Mouse (Mus musculus) lung, postnatal 14 days (tissue): ENCODE data around the gene Jsrp1.

ENCODE experiments used
- DNase-seq: peaks from one replicate; pipeline ENCODE4 v3.0.0; 2021

Gene Jsrp1

DNA sequence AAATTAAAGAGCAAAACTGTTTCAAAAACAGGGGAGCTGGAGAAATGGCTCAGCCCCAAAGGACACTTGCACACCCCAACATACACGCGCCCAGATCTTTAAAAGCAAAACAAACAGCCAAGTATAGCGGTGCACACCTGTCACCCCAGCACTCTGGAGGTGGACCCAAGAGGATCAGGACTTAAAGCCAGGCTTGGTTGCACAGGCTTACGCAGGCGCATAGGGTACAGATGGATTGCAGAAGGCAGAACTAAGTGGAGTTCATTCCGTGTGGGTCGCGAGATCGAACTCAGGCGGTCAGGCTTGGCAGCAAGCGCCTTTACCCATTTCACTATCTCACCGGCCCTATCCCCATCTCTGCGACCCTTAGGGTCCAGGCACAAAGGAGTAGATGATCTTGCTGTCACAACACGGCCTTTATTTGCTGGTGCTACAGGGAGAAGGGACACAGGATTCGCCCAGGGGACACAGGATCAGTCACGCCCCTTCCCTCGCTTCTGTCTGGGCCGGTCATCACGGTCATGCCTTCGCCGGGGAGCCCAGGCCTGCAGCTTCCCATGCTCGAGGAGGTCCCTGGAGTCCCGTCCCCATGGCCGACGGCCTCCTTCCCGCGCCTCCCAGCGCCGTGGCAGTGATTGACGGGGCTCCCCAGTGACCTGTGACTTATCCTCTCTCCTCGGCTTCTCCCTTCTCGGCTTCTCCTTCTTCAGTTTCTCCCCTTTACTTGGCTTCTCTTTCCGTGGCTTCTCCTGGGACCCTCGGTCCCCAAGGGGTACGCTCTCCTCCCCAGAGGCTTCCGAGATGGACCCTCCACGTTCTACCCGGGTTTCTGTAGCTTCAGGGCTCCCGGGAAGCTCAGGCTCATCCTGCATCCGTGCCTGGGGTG lies 5.0 kb downstream of the Jsrp1 start:
- no peak for DNase-seq

DNA sequence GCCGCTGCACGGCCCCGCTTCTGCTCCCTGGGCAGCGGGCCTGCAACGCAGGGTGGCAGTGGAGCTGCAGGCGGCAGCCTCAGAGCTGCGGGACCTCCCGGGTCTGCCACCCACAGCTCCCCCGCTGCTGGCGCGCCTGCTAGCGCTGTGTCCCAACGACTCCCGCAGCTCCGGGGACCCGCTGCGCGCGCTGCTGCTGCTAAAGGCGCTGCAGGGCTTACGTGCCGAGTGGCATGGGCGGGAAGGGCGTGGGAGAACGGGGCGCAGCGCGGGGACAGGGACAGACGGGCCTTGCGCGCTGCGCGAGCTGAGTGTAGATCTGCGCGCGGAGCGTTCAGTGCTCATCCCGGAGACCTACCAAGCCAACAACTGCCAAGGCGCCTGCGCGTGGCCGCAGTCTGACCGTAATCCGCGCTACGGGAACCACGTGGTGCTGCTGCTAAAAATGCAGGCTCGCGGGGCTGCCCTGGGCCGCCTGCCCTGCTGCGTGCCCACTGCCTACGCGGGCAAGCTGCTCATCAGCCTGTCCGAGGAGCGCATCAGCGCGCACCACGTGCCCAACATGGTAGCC lies 6.2 kb downstream of the Jsrp1 start:
- DNase-seq, result peak; percentile 56

DNA sequence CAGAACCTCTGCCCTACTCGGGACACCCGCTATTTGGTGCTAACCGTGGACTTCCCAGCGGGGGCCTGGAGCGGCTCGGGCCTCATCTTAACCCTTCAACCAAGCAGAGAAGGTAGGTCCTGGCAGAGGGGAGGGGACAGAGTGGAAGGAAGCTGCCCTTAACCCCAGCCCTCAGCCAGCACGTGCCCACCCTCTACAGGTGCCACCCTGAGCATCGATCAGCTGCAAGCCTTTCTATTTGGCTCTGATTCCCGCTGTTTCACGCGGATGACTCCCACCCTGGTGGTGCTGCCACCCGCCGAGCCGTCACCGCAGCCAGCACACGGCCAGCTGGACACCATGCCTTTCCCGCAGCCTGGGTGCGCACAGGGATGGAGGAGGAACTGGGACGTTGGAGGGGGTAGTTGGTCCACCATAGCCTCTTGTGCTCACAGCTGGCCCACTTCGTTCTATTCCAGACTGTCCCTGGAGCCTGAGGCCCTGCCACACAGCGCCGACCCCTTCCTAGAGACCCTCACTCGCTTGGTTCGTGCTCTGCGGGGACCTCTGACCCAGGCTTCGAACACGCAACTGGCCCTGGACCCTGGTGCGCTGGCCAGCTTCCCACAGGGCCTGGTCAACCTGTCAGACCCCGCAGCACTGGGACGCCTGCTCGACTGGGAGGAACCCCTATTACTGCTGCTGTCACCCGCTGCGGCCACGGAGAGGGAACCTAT lies 6.8 kb downstream of the Jsrp1 start:
- no peak for DNase-seq

DNA sequence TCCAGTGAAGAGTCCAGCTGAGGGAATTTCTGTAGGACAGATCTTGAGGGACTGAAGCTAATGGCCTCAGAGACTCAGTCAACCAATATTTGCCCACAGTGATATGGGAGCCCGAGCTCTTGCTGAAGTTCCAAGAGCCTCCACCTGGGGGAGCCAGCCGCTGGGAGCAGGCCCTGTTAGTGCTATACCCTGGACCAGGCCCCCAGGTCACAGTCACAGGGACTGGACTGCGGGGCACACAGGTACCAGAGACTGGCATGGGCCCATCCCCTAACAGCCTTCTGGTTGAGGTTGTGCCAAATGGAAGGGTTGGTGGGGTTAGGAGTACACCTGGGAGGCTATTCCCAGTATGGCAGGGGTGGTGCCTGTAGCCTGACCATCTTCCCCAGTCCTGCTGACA lies 7.4 kb downstream of the Jsrp1 start:
- peak; percentile 79 for DNase-seq

DNA sequence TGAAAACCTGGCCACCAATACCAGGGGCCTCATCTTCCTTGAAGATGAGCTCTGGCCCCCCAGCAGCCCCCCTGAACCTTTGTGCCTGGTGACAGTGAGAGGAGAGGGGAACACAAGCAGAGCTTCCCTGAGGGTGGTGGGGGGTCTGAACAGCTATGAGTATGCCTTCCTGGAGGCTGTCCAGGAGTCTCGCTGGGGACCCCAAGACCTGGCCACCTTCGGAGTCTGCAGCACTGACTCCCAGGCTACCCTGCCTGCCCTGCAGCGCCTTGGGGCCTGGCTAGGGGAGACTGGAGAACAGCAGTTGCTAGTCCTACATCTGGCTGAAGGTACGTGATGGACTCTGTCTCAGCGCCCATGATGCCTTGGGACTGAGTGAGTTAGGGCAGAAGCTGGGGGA lies 8.0 kb downstream of the Jsrp1 start:
- no peak for DNase-seq

DNA sequence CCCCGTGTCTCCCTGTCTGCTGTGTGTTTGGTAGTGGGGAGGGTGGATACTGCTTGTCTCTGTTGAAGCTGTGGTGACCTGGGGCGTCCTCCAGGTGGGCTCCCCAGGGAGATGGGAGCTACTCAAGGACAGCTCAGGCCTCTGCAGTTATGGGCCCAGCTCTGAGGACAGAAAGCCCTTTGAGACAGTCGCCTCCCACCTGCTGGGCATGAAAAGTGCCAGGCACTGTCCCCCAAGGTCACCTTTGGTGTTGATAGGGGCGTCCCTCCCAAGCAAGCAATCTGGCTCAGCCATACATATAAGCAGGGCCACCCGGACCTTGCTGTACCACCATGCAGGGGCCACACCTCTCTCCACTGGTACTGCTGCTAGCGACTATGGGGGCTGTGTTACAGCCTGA lies 8.4 kb downstream of the Jsrp1 start, which contains the start of gene Amh:
Gene Amh, plus strand, starts transcription at position 328 of the 400 bp plus-strand sequence.
- DNase-seq, result no peak

DNA sequence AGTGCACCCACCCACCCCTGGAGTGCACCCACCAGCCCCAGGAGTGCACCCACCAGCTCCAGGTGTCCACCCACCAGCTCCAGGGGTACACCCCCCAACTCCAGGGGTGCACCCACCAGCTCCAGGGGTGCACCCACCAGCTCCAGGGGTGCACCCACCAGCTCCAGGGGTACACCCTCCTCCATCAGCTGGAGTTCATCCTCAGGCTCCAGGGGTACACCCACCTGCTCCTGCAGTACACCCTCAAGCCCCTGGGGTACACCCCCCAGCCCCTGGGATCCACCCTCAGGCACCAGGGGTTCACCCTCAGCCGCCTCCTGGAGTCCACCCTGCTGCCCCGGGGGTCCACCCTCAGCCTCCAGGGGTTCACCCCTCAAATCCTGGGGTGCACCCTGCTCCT lies 9.0 kb downstream of the Jsrp1 start:
- DNase-seq, result no peak

DNA sequence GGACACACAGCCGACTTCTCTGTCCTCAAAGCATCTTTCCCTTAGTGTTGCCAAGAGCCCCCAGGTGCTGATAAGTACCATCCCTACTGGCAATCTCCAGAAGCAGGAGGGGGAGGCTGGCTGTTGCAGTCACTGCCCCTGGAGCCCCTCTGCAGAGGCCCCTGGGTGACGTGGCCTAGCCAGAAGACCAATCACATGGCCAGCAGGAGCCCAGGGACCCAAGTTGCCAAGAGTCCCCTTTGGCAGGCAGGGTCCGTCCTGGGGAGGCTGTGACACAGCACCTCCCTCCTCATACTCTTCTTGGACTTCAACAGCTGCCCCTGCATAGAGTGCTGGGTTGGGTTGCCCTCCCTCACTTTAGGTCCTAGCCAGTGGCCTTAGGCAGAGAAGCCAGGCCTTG lies 10.3 kb downstream of the Jsrp1 start:
- no peak for DNase-seq

DNA sequence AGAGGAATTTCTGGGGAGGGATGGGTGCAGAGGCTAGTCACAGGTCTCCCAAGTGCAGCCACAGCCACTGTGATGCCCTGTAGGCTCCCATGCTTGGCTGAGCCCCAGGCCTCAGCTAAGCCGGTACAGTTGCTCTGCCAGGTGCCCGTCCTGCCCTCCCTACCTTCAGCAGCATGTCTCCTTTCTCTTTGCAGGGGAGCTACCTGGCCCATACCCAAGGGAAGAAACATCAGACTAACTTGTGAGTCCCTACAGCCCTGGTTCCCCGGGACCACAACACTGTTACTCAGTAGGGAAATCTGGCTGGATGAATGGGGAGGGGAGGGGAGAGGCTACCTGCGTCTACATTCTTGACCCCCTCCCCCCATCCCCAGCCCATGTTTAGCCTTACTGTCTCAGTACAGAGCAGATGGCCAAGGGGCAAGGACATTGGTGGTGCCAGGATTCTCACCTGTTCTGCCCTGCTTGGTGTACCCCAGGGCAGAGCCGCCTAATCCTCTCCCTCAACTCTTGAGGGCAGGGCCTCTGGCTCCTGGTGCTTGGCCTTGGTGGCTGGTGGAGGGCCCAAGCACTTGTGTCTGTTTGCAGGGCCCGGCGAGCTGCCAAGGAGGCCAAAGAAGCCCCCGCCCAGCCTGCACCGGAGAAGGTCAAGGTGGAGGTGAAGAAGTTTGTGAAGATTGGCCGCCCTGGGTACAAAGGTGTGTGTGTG lies 10.9 kb downstream of the Jsrp1 start:
- no peak for DNase-seq

DNA sequence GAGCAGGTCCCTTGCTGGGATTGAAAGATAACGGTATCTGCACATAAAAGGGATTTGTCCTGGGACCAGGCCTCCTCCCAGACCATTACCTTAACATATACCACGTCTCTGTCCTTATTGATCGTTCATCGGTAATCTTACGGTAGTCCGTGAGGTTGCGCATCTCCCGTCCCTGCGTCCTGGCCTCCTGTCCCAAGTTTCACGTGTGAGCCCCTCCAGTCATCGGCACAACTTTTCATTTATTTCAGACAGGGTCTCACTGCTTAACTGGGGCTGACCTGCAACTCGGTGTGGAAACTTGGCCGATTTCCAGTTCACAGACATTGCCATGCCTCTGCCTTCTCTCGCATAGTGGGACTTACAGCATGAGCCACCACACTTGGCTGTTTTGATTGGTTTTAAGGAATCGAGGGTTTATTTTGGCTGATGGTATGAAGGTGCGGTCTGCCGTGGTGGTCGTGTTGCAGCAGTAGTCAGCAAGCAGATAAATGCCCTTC lies 14.2 kb downstream of the Jsrp1 start:
- DNase-seq, result no peak

DNA sequence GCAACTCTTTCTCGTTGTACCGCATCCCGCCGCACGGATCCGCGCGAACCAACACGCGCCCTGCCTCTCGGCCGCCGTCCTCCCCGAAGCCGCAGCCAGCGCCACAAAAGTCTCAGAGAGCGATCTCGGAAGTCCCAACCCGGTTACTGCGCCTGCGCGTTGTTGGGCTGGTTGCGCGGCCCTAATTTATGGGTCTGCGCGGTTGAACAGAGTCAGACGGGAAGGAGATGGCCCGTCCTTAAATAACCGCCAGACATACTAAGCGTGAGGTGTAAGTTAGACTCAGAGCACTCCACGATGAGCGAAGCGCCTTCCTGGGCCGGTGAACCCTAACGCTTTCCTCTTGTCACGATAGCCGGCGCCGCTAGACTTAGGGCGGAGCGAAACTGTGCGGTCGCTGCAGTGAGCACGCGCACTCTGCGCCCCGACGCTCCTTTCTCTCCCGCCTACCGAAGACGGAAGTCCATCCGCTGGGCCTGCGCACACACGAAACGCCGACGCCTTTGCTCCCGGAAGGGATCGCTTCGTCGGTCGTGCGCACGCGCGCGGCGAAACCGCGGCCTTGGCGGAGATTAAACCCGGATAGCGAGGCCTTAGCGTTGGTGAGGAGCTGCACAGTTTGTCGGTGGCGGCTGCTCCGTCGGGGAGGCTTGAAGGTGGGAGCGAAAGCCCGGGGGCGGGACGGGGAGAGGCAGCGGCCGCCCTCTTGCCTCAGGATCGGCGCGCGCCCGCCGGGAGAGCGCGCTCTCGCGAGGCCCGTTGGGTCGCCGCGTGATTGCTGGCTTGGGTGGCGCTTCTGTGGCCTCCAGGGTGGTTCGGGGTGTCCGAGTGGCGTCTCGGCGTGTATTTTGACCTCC lies 14.9 kb downstream of the Jsrp1 start, which contains the start of the genes Sf3a2 and Plekhj1:
Gene Sf3a2, plus strand, starts transcription at position 49 of the 857 bp plus-strand sequence.
Gene Plekhj1, minus strand, starts transcription at position 477 of the 857 bp plus-strand sequence.
- peak; percentile 96 for DNase-seq

DNA sequence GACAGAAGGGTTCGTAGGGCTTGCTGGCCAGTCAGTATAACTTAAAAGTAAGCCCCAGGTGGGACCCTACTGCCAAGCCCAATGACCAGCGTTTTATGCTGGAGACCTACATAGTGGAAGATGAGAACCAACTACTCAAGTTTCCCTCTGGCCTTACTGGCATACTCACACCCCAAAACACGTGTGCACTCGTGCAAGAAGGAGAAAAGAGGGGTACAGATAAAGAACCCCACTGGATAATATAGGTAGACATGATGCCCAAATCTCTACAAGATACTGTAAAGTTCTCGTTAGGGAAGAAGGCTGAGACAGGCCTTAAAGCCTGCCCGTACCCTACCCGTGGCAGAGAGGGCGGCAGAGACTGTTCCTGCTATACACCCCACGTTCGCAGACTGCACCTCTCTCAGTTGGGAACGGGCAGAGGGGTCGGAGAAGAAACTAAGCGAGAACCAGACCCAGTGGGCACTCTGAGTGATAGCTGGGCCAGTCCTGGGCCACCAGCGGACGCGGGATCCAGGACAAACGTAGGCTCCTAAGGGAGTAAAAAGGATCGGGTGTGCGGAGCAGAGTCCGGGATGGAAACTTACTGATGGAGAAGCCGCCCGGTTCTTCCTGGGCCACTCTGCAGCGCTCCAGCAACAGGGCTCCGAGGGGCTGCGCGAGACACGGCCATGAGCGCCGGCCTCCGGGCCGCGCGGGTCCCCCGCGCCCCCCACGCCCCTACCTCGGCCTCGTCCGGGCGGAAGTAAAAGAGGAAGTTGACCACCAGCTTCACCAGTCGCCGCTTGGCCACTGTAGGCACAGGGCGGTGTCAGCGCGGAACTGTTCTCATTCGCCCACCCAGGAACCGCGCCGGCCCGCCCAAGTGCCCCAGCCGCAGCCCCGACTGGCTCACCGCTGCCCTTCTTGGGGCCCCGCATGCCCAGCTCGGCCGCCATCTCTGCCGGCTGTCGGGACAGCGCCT lies 15.8 kb downstream of the Jsrp1 start:
- DNase-seq, result peak; percentile 17

DNA sequence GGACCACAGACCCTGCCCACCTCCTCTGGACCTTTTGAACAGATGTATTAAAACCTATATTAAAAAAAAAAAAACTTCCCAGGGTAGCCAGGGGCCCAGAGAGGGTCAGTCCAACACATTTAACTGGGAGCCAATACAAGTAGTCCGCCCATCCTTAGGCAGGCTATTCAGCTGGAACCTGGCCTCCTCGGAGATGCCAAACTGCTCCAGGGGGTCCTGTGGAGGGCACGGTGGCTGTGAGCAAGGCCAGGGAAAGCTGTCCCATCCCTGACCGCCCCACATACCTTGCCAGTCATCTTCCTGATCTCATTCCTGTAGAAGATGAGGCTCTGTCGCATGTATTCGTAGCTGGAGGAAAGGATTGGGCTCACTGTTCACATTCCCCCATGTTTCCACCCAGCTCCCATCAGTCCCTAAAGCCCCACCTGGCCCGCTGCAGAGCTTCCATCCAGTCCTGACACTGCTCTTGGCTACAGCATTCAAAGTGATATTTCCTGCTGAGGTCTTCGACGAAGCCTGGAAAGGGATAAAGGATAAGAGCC lies 16.9 kb downstream of the Jsrp1 start:
- no peak for DNase-seq

DNA sequence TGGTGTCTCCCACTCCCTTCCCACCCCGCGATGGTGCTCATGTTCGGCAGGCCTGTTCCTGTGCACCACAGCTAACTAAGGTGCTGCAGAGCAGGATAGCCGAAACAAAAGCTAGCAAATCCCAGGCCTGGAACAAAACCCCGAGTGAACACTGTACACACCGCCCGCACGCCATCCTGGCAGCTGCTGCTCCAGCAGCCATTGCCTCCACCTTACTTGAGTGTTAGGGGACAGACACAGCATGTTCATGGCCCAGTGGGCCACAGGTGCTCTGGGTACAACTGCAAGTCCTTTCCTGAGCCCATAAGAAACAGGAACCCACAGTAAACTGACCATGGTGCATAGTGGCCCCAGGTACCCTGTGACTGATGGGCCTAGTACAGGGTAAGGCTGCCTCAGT lies 18.5 kb downstream of the Jsrp1 start:
- DNase-seq, result no peak

DNA sequence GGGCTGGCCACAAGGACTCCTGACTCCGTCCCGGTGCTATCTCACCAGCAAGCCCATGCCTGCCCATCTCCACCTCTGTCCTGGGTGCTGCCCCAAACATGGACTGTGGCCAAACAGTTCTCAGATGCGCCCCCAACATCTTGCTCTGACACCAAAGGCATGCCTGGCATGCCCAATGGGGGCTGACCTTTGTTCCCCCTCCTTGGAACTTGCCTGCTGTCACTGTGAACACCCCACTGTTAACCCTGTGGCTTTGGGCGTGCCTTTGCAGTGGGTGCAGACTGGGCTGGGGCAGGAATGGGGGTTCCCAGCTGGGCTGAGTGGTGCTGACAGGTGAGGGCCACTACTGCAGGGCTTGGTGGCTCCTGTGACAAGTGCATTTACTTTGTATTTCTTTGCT lies 19.5 kb downstream of the Jsrp1 start:
- no peak for DNase-seq

DNA sequence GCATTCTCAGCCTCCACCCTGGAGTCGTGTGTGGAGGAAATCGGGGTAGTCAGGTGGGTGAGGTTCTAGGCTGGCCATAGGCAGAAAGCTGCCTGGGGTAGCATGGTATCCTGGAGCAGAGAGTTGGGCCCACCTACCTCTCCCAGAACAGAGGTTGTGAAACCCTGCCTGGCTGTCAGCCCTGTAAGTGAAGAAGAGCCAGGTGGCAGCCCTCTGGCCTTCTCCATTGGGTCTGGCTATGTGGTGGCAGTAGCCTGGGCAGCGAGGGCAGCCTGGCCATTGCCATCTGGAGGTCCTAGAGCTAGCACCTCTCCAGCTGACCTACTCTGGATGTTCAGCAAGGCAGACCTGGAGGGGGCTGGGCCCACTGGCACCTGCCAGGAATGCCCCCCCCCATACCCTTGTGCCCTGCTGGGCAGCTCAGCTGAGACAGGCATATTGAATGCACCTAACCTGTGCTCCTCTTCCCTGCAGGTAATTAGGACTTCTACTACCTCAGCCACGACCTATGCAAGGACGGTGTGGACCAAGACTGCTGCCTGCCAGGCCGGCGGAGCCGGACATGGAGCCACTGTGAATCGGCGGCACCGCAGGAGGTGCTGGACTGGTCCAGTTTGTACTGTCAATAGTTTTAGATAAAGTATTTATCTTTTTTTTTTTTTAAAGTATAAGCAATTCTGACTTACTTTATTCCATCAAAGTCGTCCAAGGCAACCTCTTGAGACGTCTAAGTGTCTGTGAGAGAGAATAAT lies 20.1 kb downstream of the Jsrp1 start:
- DNase-seq, result no peak

DNA sequence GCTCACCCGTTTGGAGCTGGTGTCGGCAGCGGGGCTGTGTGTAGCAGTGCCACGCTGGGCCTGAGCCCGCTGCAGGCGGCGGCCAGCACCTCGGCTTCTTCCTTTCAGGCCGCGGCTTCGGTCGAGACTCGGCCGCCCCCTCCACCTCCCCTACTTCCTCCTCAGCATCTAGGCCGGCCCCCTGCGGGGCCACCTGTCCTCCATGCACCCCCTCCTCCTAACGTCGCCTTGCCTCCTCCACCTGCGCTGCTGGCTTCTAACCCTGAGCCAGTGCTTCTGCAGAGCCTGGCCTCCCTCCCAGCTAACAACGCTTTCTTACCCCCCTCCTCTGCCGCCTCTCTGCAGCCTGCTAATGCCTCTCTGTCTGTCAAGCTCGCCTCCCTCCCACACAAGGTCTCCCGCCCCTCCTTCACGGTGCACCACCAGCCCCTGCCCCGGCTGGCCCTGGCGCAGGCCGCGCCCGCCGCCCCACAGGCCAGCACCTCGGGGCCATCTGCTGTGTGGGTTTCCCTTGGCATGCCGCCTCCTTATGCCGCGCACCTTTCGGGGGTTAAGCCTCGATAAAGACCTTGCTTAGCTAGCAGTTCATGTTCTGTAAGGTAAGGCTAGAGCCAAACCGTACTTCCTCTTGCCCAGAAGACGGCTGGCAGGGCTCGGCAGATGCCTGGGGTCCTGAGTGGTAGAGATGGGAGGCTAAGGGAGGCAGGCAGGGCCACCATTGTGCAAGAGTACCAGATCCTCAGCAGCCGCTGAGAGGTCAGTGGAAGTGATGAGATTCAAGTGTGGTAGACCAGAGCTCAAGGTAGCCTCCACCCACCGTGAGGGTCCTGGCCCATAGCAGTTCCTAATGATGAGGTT lies 20.9 kb downstream of the Jsrp1 start:
- DNase-seq, result no peak

DNA sequence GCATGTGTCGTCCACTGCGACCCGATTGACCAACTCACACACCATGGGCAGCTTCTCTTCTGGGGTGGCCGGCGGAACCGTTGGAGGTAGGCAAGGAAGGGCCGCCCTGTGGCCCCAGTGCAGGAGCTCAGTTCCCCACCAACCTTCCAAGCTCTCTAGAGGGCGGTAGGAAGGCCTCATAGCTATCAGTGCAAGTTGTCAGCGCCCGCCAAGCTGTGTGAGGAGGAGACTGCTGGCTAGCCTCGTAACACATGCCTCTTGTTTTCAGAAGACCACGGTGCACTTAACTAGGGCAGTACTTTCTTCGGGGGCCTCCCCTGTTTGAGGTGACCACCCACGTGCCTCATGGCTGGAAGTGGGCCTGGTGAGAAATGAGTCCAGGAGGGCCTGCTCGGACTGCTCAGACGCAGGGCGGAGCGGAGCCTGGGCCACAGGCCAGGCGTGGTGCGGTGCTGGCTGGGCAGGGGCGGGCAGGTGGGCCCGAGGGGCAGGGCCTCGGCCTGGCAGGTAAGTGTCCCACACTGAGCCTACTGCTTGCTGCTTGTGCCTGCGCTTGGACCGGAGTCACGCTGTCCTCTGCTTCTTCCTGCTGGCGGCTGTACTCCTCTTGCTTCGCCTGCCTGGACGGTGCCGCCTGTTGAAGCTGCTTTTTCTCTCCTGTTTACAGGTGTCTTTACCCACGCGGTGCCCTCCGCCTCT lies 21.7 kb downstream of the Jsrp1 start:
- DNase-seq, result no peak
